Mouse (Mus musculus): ENCODE measurements at regions not wholly inside any gene's neighbourhood (a gene's known extent, or its start where the extent isn't known, plus 50 kb on each side); places are given as distances from the start of the nearest gene placed in this dataset.

- no peak for TF ChIP-seq POLR2A (IDR thresholded peaks at IDR 0.05; ENCODE audit: borderline replicate concordance, insufficient read depth, low read length)
- TF ChIP-seq CTCF (IDR thresholded peaks at IDR 0.05; ENCODE audit: borderline replicate concordance, insufficient read depth, low read depth, low read length), result no peak
These were observed 195.9 kb downstream of the 1190002N15Rik start for GRCm38 (mm10) chr9:94342011-94342410.

All from cerebellum, adult 2 months (tissue).